Mouse (Mus musculus) embryonic facial prominence, embryonic 15.5 days (tissue): ENCODE data around the gene Fbxw7. TPM values are rescaled to one million over a fixed set of nuclear protein-coding genes. Genes with fewer than 3 reads are reported as not detected.

Experiments
- ATAC-seq: fragments of 200-750 bp; cut with Nextera tagmentation; 2 replicates; pipeline ENCODE4 v1.8.0; 2017; ENCODE audit warnings: low read depth, moderate TSS enrichment; ENCODE audit not compliant: insufficient number of reproducible peaks, low FRiP score, low TSS enrichment
- H3K27ac ChIP-seq: fragments of 300-500 bp; sonication (generic); replicated peaks from 2 replicates; pipeline ENCODE4 v1.5.1; 2015; ENCODE audit warnings: mild to moderate bottlenecking, inconsistent platforms
- H3K27me3 ChIP-seq: fragments of 300-500 bp; sonication (generic); 2 replicates; pipeline ENCODE4 v1.6.1; 2015; ENCODE audit warnings: inconsistent platforms
- H3K36me3 ChIP-seq: fragments of 300-500 bp; sonication (generic); 2 replicates; pipeline ENCODE4 v1.6.1; 2015; ENCODE audit warnings: mild to moderate bottlenecking, inconsistent platforms
- H3K4me1 ChIP-seq: fragments of 300-500 bp; sonication (generic); 2 replicates; pipeline ENCODE4 v1.6.1; 2015; ENCODE audit warnings: inconsistent platforms
- H3K4me2 ChIP-seq: fragments of 300-500 bp; sonication (generic); replicated peaks from 2 replicates; pipeline ENCODE4 v1.6.1; 2015; ENCODE audit warnings: mild to moderate bottlenecking, inconsistent platforms
- H3K4me3 ChIP-seq: fragments of 300-500 bp; sonication (generic); replicated peaks from 2 replicates; pipeline ENCODE4 v1.5.1; 2015; ENCODE audit warnings: mild to moderate bottlenecking, inconsistent platforms
- H3K9ac ChIP-seq: fragments of 300-500 bp; sonication (generic); 2 replicates; pipeline ENCODE4 v1.6.1; 2015; ENCODE audit warnings: inconsistent platforms
- H3K9me3 ChIP-seq: fragments of 300-500 bp; sonication (generic); replicated peaks from 2 replicates; pipeline ENCODE4 v1.6.1; 2016; ENCODE audit warnings: inconsistent platforms
- whole genome bisulfite sequencing: fragments of 180-500 bp; shearing (Covaris S2); methylation state at CpG from one replicate; pipeline ENCODE4 v1.1.7; 2015; 5-methylcytosine and 5-hydroxymethylcytosine counted together
- polyA plus RNA-seq: library from polyadenylated mRNA; unstranded; fragments of >200 nt; fragmentation: Nextera tagmentation; extraction: Ambion mirVana; gene quantifications from 2 replicates; pipeline ENCODE4 v1.2.1, GENCODE M21; 2015

Gene Fbxw7
- polyA plus RNA-seq, 1 experiment from 2014 or later: 14.6 TPM

DNA sequence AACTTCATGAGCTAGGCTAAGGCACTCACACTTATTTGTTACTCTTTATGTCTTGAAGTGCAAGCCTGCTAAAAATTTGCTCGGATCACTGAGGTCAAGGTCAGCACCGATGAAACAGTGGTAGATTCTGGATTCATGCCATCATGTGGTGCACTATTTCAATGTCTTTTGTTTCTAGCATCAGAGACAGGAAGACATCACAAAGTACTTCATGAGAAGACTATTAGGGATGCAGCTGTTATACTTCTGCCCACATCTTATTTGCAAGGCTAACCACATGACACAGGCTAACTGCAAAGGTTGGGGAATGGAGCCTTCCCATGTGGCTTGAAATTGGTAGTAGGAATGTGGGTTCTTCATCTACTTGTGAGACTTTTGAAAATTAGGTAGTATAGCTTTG is 8.9 kb upstream of the Fbxw7 start:
- no peaks in the 10 kb centered on the region for H3K27me3 ChIP-seq
- no peak for ATAC-seq
- no peak overlapping the region for H3K4me3 ChIP-seq
- no peaks in the 10 kb centered on the region for H3K4me1 ChIP-seq
- no peak overlapping the region for H3K27ac ChIP-seq
- no peaks in the 10 kb centered on the region for H3K36me3 ChIP-seq
- 53% methylated on average over 2 of the region's 2 CpGs for WGBS
- H3K9ac ChIP-seq: no peak overlapping the region
- H3K4me2 ChIP-seq: no peak overlapping the region
- H3K9me3 ChIP-seq: no peaks in the 10 kb centered on the region

DNA sequence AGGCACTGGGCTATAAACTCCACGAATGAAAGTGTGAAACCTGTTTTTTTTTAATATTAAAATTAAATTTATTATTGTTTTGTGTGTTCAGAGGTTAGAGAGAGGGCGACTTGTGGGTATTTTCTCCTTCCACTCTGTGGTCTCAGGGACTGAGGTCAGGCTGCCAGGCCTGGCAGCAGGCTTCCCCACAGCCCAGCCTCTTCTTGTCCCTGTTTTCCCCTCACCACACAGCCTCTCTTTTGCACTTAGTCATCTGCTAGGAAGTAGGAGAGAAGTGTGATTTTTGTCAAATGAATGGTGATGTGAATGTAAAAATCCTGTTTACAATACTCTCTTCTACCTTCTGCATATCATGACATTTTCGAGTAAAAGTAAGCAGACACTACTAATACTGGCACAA is 7.2 kb upstream of the Fbxw7 start:
- Histone ChIP-seq H3K4me3 (no peak overlapping the region), H3K27ac (no peak overlapping the region), H3K9ac (no peak overlapping the region), H3K4me2 (no peak overlapping the region), H3K4me1 (peaks cover 3% of the 10 kb centered on the region), H3K36me3 (no peaks in the 10 kb centered on the region), H3K9me3 (no peaks in the 10 kb centered on the region), H3K27me3 (no peaks in the 10 kb centered on the region)
- WGBS: 74% methylated on average over 3 of the region's 3 CpGs
- no peak for ATAC-seq

DNA sequence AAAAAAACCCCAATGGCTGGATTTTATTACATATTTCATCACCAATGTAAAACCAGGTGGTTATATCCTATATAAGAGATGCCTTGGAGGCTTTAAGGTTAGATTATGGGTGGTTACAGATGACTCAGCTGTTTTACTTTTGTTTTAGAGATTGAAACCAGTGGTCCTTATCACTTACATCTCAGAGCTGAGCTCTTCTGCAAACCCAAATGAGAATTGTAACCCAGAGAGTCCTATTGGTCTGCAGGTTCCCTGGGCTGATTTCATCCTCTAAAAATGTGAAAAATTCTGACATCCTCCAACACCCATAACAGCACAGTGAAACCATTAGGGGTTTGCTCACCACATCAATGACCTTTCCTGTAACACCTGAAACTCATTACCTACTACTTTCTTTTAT is 6.2 kb upstream of the Fbxw7 start:
- H3K36me3 ChIP-seq: no peaks in the 10 kb centered on the region
- no peak overlapping the region for H3K27ac ChIP-seq
- no peaks in the 10 kb centered on the region for H3K27me3 ChIP-seq
- H3K4me3 ChIP-seq: no peak overlapping the region
- H3K9ac ChIP-seq: no peak overlapping the region
- H3K9me3 ChIP-seq: no peaks in the 10 kb centered on the region
- H3K4me1 ChIP-seq: peaks cover 12% of the 10 kb centered on the region
- H3K4me2 ChIP-seq: no peak overlapping the region
- no peak for ATAC-seq

- Histone ChIP-seq H3K4me1 (peaks cover 17% of the 10 kb centered on the region), H3K9ac (no peak overlapping the region), H3K4me3 (no peak overlapping the region), H3K36me3 (no peaks in the 10 kb centered on the region), H3K9me3 (no peaks in the 10 kb centered on the region), H3K27ac (no peak overlapping the region), H3K4me2 (no peak overlapping the region), H3K27me3 (no peaks in the 10 kb centered on the region)
- ATAC-seq: no peak
Measured at GRCm38 (mm10) chr3:84810803-84811202, 4.3 kb upstream of the Fbxw7 start.

- no peaks in the 10 kb centered on the region for H3K36me3 ChIP-seq
- peak overlapping the region; percentile 91 for H3K4me2 ChIP-seq
- H3K27me3 ChIP-seq: no peaks in the 10 kb centered on the region
- H3K4me3 ChIP-seq: peak overlapping the region; percentile 98
- peak overlapping the region; percentile 66 for H3K9ac ChIP-seq
- under 1% methylated on average over 29 of the region's 29 CpGs for WGBS
- H3K27ac ChIP-seq: peak overlapping the region; percentile 89
- peaks cover 21% of the 10 kb centered on the region for H3K4me1 ChIP-seq
- ATAC-seq: 0 out of 2 replicates have a peak, but pooled peaks have one; percentile 2
- H3K9me3 ChIP-seq: no peaks in the 10 kb centered on the region
Measured at GRCm38 (mm10) chr3:84813436-84814156, 1.5 kb upstream of the Fbxw7 start.

DNA sequence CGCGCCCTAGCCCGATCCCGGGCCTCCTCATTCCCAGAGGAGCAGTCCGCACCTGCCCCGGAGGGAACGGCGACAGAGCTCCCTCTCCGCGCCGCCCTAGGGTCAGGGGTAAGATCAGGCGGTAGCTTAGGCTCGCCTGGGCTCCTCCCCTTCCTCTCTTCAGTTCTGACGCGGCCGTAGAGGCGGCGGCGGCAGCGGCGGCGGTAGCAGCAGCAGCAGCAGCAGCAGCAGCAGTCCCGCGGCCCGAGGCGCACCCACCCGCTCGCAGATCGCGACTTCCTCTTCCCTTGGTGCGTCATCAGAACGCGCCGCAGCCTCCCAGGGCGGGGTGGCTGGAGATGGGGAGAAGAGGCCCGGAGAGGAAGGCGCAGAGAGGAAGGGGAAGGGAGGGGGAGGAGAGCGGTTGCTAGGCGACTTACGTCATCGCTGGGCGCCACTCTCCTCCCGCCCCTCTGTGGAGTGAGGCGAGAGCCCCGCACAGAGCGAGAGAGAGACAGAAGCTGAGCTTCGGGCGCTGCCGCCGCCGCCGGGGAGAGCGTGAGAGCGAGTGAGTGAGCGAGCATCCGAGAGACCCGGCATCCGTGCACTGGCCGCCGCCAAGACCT is 809 bp upstream of the Fbxw7 start:
- H3K4me2 ChIP-seq: peak overlapping the region; percentile 91
- WGBS: under 1% methylated on average over 53 of the region's 60 CpGs
- peak overlapping the region; percentile 91 for H3K9ac ChIP-seq
- H3K27ac ChIP-seq: peak overlapping the region; percentile 98
- no peaks in the 10 kb centered on the region for H3K27me3 ChIP-seq
- H3K4me1 ChIP-seq: peaks cover 21% of the 10 kb centered on the region
- H3K36me3 ChIP-seq: no peaks in the 10 kb centered on the region
- ATAC-seq: peak; percentile 99
- no peaks in the 10 kb centered on the region for H3K9me3 ChIP-seq
- H3K4me3 ChIP-seq: peak overlapping the region; percentile 98

- Histone ChIP-seq H3K27ac (peak overlapping the region; percentile 98), H3K4me2 (peak overlapping the region; percentile 91), H3K36me3 (no peaks in the 10 kb centered on the region), H3K9me3 (no peaks in the 10 kb centered on the region), H3K27me3 (no peaks in the 10 kb centered on the region), H3K4me3 (peak overlapping the region; percentile 98), H3K4me1 (peaks cover 21% of the 10 kb centered on the region), H3K9ac (peak overlapping the region; percentile 91)
- WGBS: 0% methylated on average over 28 of the region's 29 CpGs
- ATAC-seq: no peak
Measured at GRCm38 (mm10) chr3:84815461-84815860, 393 bp downstream of the Fbxw7 start.

- Histone ChIP-seq H3K4me1 (peaks cover 21% of the 10 kb centered on the region), H3K27ac (no peak overlapping the region), H3K27me3 (no peaks in the 10 kb centered on the region), H3K36me3 (no peaks in the 10 kb centered on the region), H3K9me3 (no peaks in the 10 kb centered on the region), H3K4me2 (no peak overlapping the region), H3K4me3 (no peak overlapping the region), H3K9ac (no peak overlapping the region)
- no peak for ATAC-seq
- WGBS: 67% methylated on average over 1 of the region's 1 CpGs
Measured at GRCm38 (mm10) chr3:84816951-84817350, 1.9 kb downstream of the Fbxw7 start.

- Histone ChIP-seq H3K9me3 (no peaks in the 10 kb centered on the region), H3K4me3 (no peak overlapping the region), H3K4me1 (peaks cover 5% of the 10 kb centered on the region; the same call in 1 of the 2 replicates), H3K36me3 (no peaks in the 10 kb centered on the region), H3K27ac (no peak overlapping the region), H3K9ac (no peak overlapping the region), H3K4me2 (no peak overlapping the region), H3K27me3 (no peaks in the 10 kb centered on the region)
- no peak for ATAC-seq
- 44% methylated on average over 2 of the region's 2 CpGs for WGBS
Measured at GRCm38 (mm10) chr3:84820654-84821201, 5.7 kb downstream of the Fbxw7 start.

GRCm38 (mm10) chr3:84825990-84826389 is 10.9 kb downstream of the Fbxw7 start:
- Histone ChIP-seq H3K36me3 (no peaks in the 10 kb centered on the region), H3K4me1 (no peaks in the 10 kb centered on the region), H3K9ac (no peak overlapping the region), H3K4me2 (no peak overlapping the region), H3K27me3 (no peaks in the 10 kb centered on the region), H3K4me3 (no peak overlapping the region), H3K27ac (no peak overlapping the region), H3K9me3 (no peaks in the 10 kb centered on the region)
- 51% methylated on average over 5 of the region's 5 CpGs for WGBS
- no peak for ATAC-seq

DNA sequence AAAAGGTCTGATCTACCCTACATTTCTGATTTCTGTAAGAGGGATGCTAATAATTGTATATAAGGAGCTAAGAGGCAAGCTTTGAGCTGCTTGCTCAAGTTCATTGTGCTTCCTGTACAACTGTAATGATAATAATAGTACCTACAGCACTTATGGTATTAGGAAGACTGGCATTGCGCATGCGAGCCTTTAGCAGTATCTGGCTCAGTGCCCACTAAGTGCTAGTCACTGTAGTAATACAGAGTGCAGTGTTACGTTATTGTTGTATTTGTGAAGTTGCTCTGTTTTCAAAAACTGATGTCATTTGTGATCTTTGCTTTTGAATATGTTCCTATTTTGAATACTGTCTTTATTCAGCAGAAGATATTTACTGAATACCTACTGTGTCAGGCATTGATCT is 11.3 kb downstream of the Fbxw7 start:
- 63% methylated on average over 3 of the region's 3 CpGs for WGBS
- Histone ChIP-seq H3K9ac (no peak overlapping the region), H3K27ac (no peak overlapping the region), H3K9me3 (no peaks in the 10 kb centered on the region), H3K4me2 (no peak overlapping the region), H3K4me3 (no peak overlapping the region), H3K36me3 (no peaks in the 10 kb centered on the region), H3K4me1 (no peaks in the 10 kb centered on the region), H3K27me3 (no peaks in the 10 kb centered on the region)
- ATAC-seq: no peak
